Mouse (Mus musculus): ENCODE data around the gene Krtap6-1.
"Not testable (repeated sequence)": the region's sequence is repeated elsewhere in the genome, so short reads cannot be mapped to it uniquely, and the experiment has no call there.

DNA sequence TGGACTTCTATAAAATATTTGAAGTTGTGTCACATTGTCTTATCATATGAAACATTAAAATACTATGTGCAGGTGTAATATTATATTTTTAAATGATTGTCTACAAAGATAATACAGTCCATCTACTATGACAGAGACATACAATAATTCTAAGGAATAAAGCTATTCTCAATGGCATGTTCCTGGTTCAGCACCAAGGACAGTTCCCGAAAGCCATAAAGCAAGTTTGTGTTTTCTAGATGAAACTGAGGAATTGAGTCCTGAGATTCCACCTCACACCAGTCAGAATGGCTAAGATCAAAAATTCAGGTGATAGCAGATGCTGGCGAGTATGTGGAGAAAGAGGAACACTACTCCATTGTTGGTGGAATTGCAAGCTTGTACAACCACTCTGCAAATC lies 39.5 kb downstream of the Krtap6-1 start:
- not testable (repeated sequence) for TF ChIP-seq FLI1 (IDR thresholded peaks at IDR 0.05; ENCODE audit: low read length); GATA1 (IDR thresholded peaks at IDR 0.05; ENCODE audit: borderline replicate concordance, low read length)
